Mouse (Mus musculus): ENCODE measurements around the gene Barhl2. TPM values are rescaled to one million over a fixed set of nuclear protein-coding genes. Genes with fewer than 3 reads are reported as not detected.

The Barhl2 gene
- total and polyA plus RNA-seq, 2 experiments from 2014 or later = not detected

GRCm38 (mm10) chr5:106461913-106462312, 3.9 kb upstream of the Barhl2 start:
- Histone ChIP-seq H3K27ac (ENCODE audit: low read depth) (no peak overlapping the region), H3K9ac (replicated peaks; ENCODE audit: low read depth, low read length) (no peak overlapping the region), H3K4me3 (ENCODE audit: low read depth, low read length) (no peak overlapping the region), H3K9me3 (replicated peaks; ENCODE audit: control insufficient read depth, low read length) (no peaks in the 10 kb centered on the region), H3K4me1 (ENCODE audit: control insufficient read depth, insufficient read depth) (peaks cover 7% of the 10 kb centered on the region; the same call in 1 of the 2 replicates), H3K36me3 (replicated peaks; ENCODE audit: control insufficient read depth, insufficient read depth, low read length) (no peaks in the 10 kb centered on the region), H3K4me2 (ENCODE audit: low read depth, low read length) (no peak overlapping the region), H3K27me3 (ENCODE audit: control insufficient read depth, insufficient read depth, low read length) (peaks cover 100% of the 10 kb centered on the region)
- 1% methylated on average over 4 of the region's 4 CpGs for WGBS
- TF ChIP-seq EP300 (IDR thresholded peaks at IDR 0.05; ENCODE audit: low read depth) (no peak), CTCF (IDR thresholded peaks at IDR 0.05; ENCODE audit: low read depth) (peak; percentile 61)
- ATAC-seq (ENCODE audit: insufficient read depth, low read depth) = no peak
- DNase-seq (ENCODE audit: low spot score) = peak; percentile 56

- H3K36me3 ChIP-seq (replicated peaks; ENCODE audit: control insufficient read depth, insufficient read depth, low read length) = no peaks in the 10 kb centered on the region
- H3K9me3 ChIP-seq (replicated peaks; ENCODE audit: control insufficient read depth, low read length) = no peaks in the 10 kb centered on the region
- no peak overlapping the region for H3K4me3 ChIP-seq (ENCODE audit: low read depth, low read length)
- no peak overlapping the region for H3K4me2 ChIP-seq (ENCODE audit: low read depth, low read length)
- no peak for TF ChIP-seq CTCF (IDR thresholded peaks at IDR 0.05; ENCODE audit: low read depth)
- no peak for TF ChIP-seq EP300 (IDR thresholded peaks at IDR 0.05; ENCODE audit: low read depth)
- no peak for DNase-seq (ENCODE audit: low spot score)
- 11% methylated on average over 3 of the region's 3 CpGs for WGBS
- no peak overlapping the region for H3K9ac ChIP-seq (replicated peaks; ENCODE audit: low read depth, low read length)
- ATAC-seq (ENCODE audit: insufficient read depth, low read depth) = no peak
- H3K4me1 ChIP-seq (ENCODE audit: control insufficient read depth, insufficient read depth) = peaks cover 7% of the 10 kb centered on the region; the same call in 1 of the 2 replicates
- peaks cover 98% of the 10 kb centered on the region for H3K27me3 ChIP-seq (ENCODE audit: control insufficient read depth, insufficient read depth, low read length)
- no peak overlapping the region for H3K27ac ChIP-seq (ENCODE audit: low read depth)
Observed at GRCm38 (mm10) chr5:106461431-106461830, 3.5 kb upstream of the Barhl2 start.

- Histone ChIP-seq H3K27me3 (ENCODE audit: control insufficient read depth, insufficient read depth, low read length) (peaks cover 96% of the 10 kb centered on the region), H3K9ac (replicated peaks; ENCODE audit: low read depth, low read length) (no peak overlapping the region), H3K27ac (ENCODE audit: low read depth) (no peak overlapping the region), H3K4me1 (ENCODE audit: control insufficient read depth, insufficient read depth) (peaks cover 7% of the 10 kb centered on the region; the same call in 1 of the 2 replicates), H3K36me3 (replicated peaks; ENCODE audit: control insufficient read depth, insufficient read depth, low read length) (no peaks in the 10 kb centered on the region), H3K4me2 (ENCODE audit: low read depth, low read length) (no peak overlapping the region), H3K4me3 (ENCODE audit: low read depth, low read length) (no peak overlapping the region), H3K9me3 (replicated peaks; ENCODE audit: control insufficient read depth, low read length) (no peaks in the 10 kb centered on the region)
- ATAC-seq (ENCODE audit: insufficient read depth, low read depth) (no peak), DNase-seq (ENCODE audit: low spot score) (no peak)
- no peak for TF ChIP-seq EP300 (IDR thresholded peaks at IDR 0.05; ENCODE audit: low read depth)
- TF ChIP-seq CTCF (IDR thresholded peaks at IDR 0.05; ENCODE audit: low read depth) = no peak
- WGBS = 2% methylated on average over 17 of the region's 17 CpGs
Observed at GRCm38 (mm10) chr5:106460535-106460934, 2.6 kb upstream of the Barhl2 start.

GRCm38 (mm10) chr5:106460001-106460511, 2.1 kb upstream of the Barhl2 start:
- no peak for ATAC-seq (ENCODE audit: insufficient read depth, low read depth)
- H3K9ac ChIP-seq (replicated peaks; ENCODE audit: low read depth, low read length) = no peak overlapping the region
- TF ChIP-seq CTCF (IDR thresholded peaks at IDR 0.05; ENCODE audit: low read depth) (no peak), EP300 (IDR thresholded peaks at IDR 0.05; ENCODE audit: low read depth) (no peak)
- WGBS = 3% methylated on average over 22 of the region's 22 CpGs
- DNase-seq (ENCODE audit: low spot score) = no peak
- no peak overlapping the region for H3K27ac ChIP-seq (ENCODE audit: low read depth)
- no peaks in the 10 kb centered on the region for H3K36me3 ChIP-seq (replicated peaks; ENCODE audit: control insufficient read depth, insufficient read depth, low read length)
- no peak overlapping the region for H3K4me2 ChIP-seq (ENCODE audit: low read depth, low read length)
- peaks cover 7% of the 10 kb centered on the region; the same call in 1 of the 2 replicates for H3K4me1 ChIP-seq (ENCODE audit: control insufficient read depth, insufficient read depth)
- H3K27me3 ChIP-seq (ENCODE audit: control insufficient read depth, insufficient read depth, low read length) = peaks cover 96% of the 10 kb centered on the region
- H3K4me3 ChIP-seq (ENCODE audit: low read depth, low read length) = no peak overlapping the region
- H3K9me3 ChIP-seq (replicated peaks; ENCODE audit: control insufficient read depth, low read length) = no peaks in the 10 kb centered on the region

GRCm38 (mm10) chr5:106459120-106459641, 1.2 kb upstream of the Barhl2 start:
- DNase-seq (ENCODE audit: low spot score) = no peak
- 1% methylated on average over 31 of the region's 31 CpGs for WGBS
- no peak overlapping the region for H3K4me2 ChIP-seq (ENCODE audit: low read depth, low read length)
- H3K9me3 ChIP-seq (replicated peaks; ENCODE audit: control insufficient read depth, low read length) = no peaks in the 10 kb centered on the region
- H3K36me3 ChIP-seq (replicated peaks; ENCODE audit: control insufficient read depth, insufficient read depth, low read length) = no peaks in the 10 kb centered on the region
- peak overlapping the region; percentile 55 for H3K4me3 ChIP-seq (ENCODE audit: low read depth, low read length)
- H3K9ac ChIP-seq (replicated peaks; ENCODE audit: low read depth, low read length) = no peak overlapping the region
- TF ChIP-seq CTCF (IDR thresholded peaks at IDR 0.05; ENCODE audit: low read depth) = no peak
- no peak for TF ChIP-seq EP300 (IDR thresholded peaks at IDR 0.05; ENCODE audit: low read depth)
- H3K4me1 ChIP-seq (ENCODE audit: control insufficient read depth, insufficient read depth) = peaks cover 7% of the 10 kb centered on the region; the same call in 1 of the 2 replicates
- H3K27ac ChIP-seq (ENCODE audit: low read depth) = no peak overlapping the region
- 0 out of 2 replicates have a peak, but pooled peaks have one; percentile 13 for ATAC-seq (ENCODE audit: insufficient read depth, low read depth)
- H3K27me3 ChIP-seq (ENCODE audit: control insufficient read depth, insufficient read depth, low read length) = peaks cover 96% of the 10 kb centered on the region
